Mouse (Mus musculus): ENCODE measurements around the gene Appl2. TPM values are rescaled to one million over a fixed set of nuclear protein-coding genes. Genes with fewer than 3 reads are reported as not detected.
"Not testable (repeated sequence)": the region's sequence is repeated elsewhere in the genome, so short reads cannot be mapped to it uniquely, and the experiment has no call there.

The Appl2 gene
- total RNA-seq (2021), result 181 and 261 TPM in 2 replicates
- long read RNA-seq, transcript Appl2-201 (21 exons, 3,020 nt), result major isoform, 46 of 88 reads
- long read RNA-seq, partial matches to known transcripts, result 13 of 88 reads
- long read RNA-seq, other reads (novel, unspliced or antisense), result 29 of 88 reads

DNA sequence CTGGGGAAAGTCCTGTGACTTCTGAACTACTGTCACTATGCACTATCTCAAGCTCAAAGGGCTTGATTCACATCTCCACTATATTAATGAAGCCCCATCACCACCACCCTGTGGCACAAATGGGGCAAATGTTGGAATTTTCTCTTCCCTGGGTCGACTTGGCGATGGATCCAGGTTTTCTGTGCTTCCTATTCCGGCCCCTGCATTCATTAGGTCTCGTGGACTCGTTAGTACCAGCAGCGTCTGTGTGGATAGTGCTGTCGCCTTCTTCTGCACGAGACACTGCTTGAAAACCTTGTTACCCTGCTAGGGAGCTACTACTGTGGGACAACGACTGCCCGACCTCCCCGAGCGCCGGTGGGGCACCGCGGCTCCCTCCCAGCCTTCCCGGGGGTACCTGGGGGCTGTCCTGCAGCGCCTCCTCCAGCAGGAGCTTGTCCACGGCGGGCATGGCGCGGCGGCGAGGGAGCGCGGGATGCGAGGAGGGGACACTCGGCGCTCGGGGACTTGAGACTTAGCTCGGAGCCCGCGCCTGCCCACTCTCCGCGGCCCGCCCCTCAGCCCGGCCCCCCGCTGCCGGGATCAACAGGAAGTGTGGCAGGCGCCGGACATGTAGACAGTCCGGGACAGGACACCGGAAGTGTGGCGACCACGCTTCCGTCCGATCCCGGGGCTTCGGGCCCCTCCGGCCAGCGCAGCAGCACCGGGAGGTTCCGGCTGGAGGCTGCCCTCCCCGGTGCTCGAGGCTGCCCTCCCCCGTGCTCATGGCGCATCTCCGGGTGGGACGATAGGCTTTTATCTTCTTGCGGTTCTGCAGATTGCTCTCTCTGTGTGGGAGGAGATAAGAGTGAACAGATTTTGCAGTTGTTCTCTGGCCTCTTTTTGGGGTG is at the start of gene Appl2:
Gene Appl2, minus strand, starts transcription at position 608 of the 890 bp plus-strand sequence.
- peak; percentile 98 for DNase-seq

DNA sequence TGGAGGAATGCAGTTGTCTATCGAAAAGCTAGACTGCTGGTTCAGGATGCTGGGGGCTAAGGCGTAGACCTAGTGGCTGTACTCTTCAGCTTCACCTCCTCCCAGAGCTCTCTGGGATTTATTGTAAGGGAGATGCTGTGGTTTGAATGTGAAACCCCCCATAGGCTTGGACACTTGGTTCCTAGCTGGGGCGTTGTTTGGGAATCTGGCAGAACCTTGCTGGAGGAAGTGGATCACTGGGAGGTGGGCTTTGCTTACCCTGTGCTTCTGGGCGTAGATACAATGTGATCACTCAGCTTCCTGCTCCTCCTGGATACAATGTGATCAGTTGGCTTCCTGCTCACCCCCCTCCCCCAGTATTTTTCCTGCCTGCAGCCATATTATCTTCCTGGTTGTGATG is 47.7 kb upstream of the Appl2 start:
- DNase-seq, result no peak

DNA sequence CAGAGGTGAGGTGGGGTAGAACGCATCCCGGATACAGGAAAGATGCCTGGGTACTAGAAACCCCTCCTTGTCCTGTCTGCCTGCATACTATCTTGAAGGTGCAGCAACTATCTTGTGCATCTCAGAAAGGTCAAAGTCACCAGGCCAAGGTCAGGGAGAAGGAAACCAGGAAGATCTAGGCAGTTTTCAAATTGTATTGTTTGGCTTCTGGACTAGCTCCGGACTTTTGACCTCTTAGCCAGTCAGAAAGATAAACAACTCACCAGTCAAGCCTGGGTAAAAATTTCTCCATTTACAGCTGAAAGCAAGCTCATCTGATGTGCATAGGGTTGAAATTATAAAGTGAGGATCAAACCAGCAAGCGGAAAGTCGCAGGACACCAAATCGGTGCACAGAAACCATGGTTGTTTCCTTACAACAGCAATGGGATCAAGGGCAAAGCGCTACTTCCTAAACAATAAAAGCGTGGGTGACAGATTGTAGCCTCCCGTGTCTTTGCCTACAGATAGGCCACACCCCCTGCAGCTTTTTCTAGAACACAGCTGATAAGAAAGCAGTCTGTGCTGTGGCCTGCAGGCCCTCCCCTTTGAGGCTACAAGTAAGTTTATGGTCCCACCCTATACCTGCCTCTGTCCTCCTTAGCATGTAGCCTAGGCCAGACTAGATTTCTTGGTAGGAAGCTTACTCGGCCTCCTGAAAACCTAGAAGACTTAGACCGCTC is 43.8 kb upstream of the Appl2 start:
- DNase-seq, result no peak

DNA sequence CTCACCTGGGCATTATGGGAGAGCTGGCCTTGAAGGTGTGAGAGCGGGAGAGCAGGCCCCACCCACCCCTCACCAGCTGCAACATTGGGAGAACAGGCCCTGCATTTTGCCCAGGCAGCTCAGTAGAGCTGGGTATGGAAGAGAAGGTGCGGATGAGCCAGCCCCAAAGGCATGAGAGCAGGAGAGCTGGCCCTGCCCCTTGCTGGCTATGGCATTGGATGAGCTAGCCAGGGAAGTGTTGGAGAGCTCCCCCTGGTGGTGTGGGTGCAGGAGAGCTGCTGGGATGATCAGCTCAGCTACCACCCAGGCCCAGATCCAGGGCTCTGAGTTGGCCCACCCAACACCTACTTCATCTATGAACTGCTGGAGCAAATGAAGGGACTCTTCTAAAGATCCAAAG is 39.7 kb upstream of the Appl2 start:
- DNase-seq, result peak; percentile 28

DNA sequence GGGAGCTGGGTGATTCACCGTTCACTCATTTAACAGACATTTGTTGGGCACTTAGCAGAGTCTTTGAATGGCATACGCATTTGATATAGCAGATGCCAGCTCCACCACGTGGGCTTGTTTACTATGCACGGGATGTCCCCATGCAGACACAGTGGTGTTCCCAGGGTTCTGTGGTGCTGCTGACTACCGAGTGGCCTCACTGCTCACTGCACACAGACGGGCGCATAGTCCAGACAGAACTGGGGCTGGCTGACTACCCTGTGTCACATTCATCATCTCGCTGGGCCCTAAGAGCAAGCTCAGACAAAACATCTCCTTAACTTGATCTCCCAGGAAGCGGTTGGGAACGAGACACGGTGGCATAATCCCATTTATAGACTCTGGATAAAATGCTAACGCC is 32.8 kb upstream of the Appl2 start:
- DNase-seq, result no peak

DNA sequence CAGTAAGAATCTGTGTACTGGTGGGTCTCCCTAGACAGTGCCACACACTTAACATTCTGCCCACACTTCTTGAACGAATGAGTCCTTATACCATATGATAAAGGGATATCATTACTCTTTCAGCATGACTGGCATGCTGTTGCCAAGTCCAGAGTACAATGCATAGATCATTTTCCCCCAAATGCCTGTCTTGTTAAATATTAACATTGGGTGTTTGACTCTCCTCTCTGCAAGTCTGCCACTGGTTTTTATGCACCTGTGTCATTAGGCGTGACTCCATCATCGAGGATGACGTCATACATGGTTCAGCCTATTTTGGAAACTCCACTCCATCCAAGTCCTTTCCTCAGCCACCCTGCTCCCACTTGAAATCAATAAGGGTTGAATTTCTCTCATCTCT is 18.0 kb upstream of the Appl2 start:
- no peak for DNase-seq

DNA sequence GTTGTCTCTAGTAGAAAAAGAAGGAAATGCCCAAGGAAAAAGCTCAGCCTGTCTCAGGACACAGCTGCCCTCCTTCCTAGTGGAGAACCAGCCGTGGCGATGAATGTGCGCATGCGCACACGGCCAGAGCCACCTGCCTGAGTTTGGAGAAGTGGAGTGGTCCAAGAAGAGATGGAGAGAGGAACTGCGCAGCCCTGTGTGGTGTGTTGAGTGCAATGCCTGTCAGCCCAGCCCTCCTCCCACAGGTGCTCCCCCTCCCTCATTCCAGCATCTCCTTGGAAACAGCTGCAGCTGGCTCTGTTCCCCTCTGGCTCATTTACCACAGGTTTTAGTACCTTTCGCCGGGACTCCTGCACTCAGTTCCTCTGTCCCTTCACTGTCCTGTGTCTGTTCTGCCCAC is 13.4 kb upstream of the Appl2 start:
- no peak for DNase-seq

DNA sequence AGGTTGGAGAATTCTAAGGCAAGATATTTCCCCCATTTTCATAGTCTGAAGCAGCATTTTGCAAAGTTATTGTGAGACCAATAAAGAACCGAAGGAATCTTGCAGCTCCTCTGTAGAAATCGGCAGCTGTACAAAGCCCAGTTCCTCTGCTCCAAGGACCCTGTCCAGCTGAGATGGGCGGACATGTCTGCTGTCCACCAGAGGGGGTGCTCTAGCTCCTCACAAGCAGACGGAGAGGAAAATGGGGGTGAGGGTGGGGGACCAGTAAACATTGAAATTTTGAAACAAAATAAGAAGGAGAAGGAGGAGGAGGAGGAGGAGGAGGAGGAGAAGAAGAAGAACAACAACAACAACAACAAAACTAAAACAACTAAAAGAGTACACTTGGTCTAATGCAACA is 12.1 kb upstream of the Appl2 start:
- no peak for DNase-seq

DNA sequence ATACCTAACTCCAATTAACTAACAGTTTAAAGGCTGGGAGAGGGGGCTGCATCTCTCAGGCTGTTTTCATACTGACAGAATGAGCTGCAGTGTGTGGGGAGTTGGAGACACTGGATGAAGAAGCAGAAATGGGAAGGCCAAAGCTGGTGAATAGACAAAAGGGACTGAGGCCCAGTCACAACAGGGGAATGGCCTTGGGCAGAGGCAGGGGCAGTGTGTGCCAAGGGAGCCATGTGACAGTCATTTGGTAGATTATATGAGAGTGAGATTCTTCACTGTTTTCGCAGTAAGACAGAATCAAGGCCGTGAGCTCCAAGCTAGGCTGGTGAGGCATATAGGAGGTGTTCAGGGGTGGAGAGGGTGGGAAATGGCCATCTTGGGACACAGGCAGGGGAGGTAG is 6.1 kb upstream of the Appl2 start:
- peak; percentile 59 for DNase-seq

DNA sequence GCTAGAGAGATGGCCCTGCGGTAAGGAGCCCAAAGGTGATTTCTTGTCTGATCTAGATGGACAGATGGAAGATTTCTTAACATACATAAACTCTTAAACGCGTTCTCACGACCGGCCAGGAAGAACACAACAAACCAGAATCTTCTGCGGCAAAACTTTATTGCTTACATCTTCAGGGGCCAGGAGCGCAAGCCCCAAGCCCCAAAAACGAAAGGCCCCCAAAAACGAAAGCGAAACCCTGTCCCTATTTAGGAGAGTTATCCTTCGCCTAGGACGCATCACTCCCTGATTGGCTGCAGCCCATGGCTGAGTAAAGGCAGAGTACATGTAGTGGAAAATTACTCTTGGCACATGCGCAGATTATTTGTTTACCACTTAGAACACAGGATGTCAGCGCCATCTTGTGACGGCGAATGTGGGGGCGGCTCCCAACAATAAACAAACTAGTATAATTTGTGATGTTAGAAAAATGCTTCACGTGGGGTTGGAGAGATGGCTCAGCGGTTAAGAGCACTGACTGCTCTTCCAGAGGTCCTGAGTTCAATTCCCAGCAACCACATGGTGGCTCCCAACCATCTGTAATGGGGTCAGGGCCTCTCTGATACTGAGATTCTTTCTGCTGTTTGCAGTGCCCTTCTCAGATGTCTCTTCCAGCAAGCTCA is 3.8 kb upstream of the Appl2 start:
- DNase-seq, result not testable (repeated sequence)

DNA sequence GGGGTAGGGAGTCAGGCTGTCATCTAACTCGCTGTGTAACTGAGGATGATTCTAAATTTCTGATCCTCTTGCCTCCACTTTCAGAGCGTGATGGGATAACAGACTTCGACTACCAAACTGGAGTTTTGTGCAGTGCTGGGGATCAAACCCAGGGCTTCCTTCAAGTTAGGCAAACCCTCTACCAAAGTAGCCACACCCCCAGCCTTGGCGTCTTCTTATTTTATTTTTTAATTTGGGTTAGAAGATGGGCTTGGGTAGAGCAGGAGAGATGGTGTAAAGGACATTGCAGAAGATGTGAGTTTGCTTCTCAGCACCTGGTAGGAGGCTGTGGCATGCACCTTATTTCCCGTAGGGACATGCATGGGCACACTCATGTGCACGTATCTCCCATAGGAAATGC is 499 bp upstream of the Appl2 start:
- DNase-seq, result no peak

DNA sequence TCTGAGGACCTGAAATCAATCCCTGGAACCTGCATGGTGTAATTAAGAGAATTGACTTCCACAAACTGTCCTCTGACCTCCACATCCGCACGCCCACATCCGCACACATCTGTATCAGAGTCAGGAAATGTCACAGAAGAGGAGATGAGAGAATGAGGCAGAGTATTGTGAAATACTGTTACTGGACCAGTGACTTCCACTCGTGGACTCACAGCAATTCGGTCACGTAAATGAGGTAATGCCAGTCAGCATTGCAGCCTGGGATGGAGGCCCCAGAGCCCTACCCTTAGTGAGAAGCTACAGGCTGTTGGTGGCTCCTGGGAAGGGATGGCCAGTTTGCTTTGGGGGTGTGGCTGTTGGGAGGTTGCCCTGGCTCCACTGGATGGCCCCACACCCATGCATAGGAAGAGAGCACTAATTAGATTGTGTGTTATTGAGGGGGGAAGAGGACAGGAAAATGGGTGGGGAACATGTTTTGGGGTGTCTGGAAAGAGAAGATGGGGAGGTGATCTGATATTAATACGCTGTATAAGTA is 2.1 kb downstream of the Appl2 start:
- DNase-seq, result no peak

DNA sequence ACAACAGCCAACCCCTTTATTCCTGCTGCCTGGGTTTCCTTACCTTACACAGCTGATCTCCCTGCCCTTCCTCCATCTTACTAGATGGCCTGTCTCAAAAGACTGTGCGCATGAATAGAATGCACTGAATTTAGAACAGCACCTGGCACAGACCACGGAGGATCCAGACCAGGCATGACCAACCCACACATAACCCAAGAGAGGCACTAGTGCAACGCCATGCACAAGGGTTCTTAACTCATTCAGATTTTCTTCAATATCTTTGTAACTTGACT is 2.9 kb downstream of the Appl2 start:
- no peak for DNase-seq

DNA sequence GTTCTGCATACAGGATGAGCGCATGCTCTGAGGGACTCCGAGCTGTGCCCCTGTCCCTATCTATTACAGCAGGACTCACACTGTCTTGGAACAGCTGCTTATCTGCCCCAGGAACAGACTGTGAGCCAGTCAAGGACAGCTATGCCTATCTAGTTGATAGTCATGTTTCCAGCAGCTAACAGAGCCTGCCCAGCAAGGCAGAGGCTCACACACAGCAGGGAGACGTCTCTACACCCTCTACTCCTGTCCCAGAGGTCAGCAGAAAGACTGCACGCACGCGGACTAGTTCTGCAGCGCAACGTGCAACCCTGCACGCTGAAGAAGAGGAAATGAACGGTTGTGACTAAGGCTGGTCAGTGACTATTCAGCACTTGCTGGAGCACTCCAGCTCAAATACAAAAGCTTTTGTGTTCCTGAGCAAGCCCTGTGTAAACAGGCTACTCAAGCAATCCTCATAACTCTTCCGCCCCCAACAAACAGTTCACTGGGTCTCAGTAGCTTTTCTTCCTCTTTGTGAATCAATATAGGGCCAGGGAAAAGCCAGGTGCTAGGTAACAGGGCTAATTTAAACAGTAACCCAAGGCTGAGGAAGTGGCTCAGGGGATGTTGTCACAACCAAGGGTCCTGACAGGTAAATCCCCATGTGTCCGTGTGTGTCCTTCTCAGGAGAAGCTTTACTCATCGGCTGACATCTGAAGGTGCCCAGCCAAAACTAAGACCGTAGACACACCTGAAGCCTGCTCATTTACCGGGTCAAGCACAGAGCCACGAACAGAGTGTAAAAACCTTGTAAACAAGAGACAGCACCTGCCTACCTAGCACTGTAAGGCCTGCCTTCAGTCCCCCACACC is 3.4 kb downstream of the Appl2 start:
- peak; percentile 41 for DNase-seq

DNA sequence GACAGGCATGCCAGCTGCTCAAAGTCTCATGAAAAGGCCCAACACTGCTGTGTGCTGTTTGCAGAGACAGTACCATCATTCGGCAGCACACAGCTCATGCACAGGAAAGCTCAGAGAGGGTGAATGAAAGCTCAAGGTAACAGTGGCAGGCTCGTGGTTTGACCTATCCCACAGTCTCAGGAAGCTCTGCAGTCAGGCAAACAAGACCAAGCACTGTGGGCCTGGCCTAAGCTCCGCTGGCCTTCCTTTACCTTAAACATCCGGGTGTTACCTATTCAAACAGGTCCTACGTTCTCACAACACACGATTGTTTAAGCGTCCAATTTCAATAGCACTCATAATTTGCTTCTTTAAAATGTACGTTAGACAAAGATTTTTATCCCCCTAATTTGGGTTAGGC is 4.4 kb downstream of the Appl2 start:
- DNase-seq, result no peak

DNA sequence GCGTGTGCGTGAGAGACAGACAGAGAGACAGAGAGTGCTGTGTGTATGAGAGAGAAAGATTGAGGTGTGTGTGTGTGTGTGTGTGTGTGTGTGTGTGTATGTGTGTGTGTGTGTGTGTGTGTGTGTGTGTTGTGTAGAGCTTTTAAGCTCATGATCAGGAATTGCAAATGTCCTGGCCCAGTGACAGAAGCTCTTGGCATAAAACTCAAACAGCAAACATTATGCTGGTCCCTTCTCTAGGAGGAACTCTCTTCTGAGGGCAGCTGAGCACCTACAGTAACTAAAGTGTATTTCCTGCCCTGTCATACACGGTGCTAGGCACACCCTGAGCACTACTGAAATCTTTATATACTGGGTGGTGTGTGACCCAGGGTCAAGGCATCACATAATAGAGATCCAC is 6.9 kb downstream of the Appl2 start:
- DNase-seq, result no peak

DNA sequence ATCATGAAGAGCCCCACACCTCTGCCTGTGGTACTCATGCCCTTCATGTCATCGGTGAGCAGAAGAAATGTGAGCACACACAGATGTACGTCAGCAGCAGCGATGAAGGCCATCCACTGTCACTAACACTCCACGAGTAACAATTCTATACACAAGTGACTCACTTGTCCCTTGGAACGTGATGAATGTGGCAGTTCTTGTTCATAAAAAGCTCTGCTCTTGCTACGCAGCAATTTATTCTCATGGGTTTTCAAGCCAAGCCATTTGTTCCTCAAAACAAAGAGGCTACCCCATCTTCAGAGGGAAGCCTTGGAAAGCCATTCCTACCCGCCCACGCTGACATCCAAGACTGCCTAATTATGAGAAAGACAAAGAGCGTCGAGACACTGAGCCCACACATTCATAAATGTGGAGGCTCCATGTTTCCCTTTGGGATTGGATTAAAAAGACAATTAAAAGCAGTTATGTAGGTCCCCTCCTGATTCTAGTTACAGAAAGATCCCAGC is 8.6 kb downstream of the Appl2 start:
- DNase-seq, result no peak

DNA sequence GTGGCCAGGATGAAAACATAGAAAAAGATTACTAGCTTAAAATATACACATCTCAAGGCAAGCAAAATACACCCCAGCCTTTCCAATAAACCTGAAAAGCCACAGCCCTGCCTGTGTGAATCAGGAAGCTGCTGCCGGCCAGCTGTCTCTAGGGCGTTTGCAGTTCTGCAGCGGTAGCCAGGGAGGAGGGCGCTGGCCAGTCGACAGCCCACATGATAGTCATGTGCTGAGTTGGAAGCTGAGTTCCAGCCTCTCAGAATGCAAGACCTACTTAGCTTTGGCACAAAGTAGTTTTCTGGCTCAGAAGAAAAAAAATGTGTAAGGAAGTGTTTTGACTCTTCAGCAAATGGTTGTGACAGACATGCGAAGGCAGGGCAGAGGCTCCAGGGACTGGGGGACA is 11.2 kb downstream of the Appl2 start:
- peak; percentile 56 for DNase-seq

DNA sequence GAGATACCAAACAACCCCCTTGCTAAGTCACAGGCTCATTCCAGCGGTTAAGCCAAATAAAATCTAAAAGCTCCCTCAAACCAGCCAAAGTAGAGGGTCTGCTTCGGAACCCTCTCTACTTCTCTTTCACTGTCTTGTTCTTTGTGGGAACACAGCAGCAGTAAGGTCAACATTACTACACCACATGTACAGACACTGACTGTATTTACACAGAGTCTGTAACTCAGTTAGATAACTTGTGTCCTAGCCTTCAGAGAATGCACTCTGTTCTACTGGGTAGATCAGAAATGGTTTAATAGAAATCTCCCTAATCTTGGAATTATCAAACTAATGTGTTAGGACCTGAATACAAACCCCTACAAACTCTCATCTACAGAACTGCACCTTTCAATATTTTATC is 12.3 kb downstream of the Appl2 start:
- DNase-seq, result no peak

DNA sequence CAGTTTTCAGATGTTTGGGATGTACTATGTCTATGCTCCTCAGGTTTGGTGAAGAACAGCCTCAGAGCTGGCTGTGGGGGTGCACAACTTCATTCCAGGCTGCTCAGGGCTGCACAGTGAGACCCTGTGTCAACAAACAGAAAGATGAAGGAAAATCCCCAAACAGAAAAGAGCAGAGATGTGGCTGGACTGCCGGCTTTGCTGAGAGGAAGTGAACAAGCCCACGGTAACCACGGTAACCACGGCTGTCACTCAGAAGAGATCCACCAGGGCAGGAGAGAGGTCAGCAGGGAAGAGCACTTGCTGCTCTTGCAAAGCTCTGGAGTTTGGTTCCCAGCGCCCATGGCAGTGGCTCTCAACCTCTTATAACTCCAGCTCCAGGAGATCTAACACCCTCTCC is 14.1 kb downstream of the Appl2 start:
- DNase-seq, result no peak

DNA sequence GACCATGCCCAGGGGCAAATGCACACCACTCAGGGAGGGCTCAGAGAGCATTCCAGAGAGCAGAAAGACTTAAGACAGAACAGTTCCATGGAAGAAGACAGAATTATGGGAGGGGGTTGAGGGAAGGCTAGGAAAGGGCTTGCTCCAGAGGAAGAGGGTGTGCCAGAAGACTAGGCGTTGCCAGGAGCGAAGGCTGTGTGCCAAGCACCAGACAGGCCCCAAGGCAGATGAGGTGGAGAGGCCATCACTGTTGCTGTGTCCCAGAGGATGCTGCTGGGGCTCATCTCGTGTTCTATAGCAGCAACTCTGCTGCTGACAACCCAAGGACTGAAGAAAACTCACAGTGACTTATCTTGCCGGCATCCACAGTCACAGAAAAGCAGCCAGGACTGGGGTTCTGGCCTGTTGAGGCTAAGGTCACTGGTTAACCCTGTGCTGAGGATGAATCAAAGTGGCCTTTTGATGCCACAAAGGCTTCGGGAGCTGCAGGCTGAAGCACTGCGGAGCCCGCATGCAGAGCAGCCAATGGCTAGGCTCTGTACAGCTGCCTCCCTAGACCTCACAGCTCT is 15.6 kb downstream of the Appl2 start:
- DNase-seq, result no peak
